In the genomic region with DNA sequence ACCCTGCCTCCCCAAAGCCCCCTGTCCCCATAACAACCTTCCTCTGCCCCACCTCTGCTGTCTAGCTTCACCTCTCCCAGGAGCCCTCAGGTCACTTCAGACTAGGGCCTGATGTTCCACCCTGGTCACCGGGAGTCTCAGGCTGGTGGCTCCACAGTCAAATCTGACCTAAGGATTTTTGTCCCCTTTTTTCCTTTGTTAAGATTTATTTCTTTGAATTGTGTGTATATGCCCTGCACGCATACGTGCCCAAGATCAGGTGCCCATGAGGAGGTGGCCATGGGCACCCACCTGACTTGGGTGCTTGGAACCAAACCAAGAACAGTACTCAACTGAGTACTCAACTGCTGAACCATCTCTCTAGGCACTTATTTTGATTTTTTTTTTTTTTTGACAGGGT, we compare ENCODE assay signal across 22 mouse cellular contexts. TPM values are rescaled to one million over a fixed set of nuclear protein-coding genes. Genes with fewer than 3 reads are reported as not detected.
"Had no signal": no experiment of that assay in that cellular context is flagged by ENCODE, and none has a peak within 500 bp of the region (broad histone marks: within the 10 kb centered on the region; RNA-seq: fewer than 3 reads in every experiment).

No protein-coding gene starts in this region.

- H3K27ac ChIP-seq: midbrain, embryonic 10.5 days; midbrain, embryonic 12.5 days; neural tube, embryonic 13.5 days; neural tube, embryonic 15.5 days had no signal

- H3K27me3 ChIP-seq: midbrain, embryonic 12.5 days; neural tube, embryonic 13.5 days; neural tube, embryonic 15.5 days had no signal

- DNase-seq: lung, embryonic 14.5 days; lung, postnatal 10 days; lung, postnatal 4 days; midbrain, embryonic 14.5 days; retina, postnatal 1 day; right cerebral cortex, postnatal 4 days; spleen, adult 18-20 months; thymus, adult 18-20 months; thymus, postnatal 14 days; thymus, postnatal 36 days had no signal

- H3K4me3 ChIP-seq: midbrain, embryonic 12.5 days; myocyte had no signal

RNA-seq across cellular contexts. Expression of a gene that starts 26.0 kb away (rescaled TPM):
- total RNA-seq: megakaryocyte, adult 5-6 weeks; megakaryocyte-erythroid progenitor cell, adult 5-6 weeks had no signal
- polyA plus RNA-seq: lung, embryonic 14.5 days; lung, embryonic 16.5 days; myocyte; small intestine, adult 2 months; stomach, embryonic 14.5 days; stomach, embryonic 16.5 days; thymus, postnatal 0 days had no signal
